Mouse (Mus musculus) liver, embryonic 14.5 days (tissue): ENCODE measurements around the gene Cep128.

ENCODE experiments used
- CTCF ChIP-seq: IDR thresholded peaks from 2 replicates; pipeline ENCODE4 v1.5.1; 2016; ENCODE audit warnings: antibody characterized with exemption, low read depth, control low read depth
- EP300 ChIP-seq: IDR thresholded peaks from 2 replicates; pipeline ENCODE4 v1.6.1; 2016; ENCODE audit warnings: antibody characterized with exemption, low read depth

DNA sequence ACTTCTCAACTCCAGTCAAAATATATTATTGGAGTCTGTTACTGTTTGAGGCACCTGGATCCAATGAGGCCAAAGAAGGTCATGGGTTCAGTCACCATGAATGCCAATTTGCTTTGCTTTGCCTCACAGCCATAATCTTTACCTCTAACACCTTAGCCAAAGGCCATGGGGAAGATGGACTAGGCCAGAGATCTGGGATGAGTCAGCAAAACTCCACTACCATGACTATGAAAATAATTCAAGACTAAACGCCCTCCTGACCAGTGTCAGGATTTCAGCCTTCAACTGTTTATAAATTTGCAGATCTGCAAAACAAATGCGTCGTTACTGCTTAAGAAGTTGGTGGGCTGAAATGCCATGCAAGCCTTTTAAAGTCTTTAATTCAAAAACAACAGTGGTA is 76.5 kb downstream of the Cep128 start:
- no peak for TF ChIP-seq CTCF
- TF ChIP-seq EP300: no peak
